Mouse (Mus musculus) myocyte (in vitro differentiated cells): ENCODE results near the gene Thbs2. TPM values are rescaled to one million over a fixed set of nuclear protein-coding genes. Genes with fewer than 3 reads are reported as not detected.
A peak's percentile ranks its signal among the peaks of the same experiment; 100 is the strongest.

Experiments
- H3K27me3 ChIP-seq: one replicate; pipeline ENCODE4 v1.6.1; 2011; ENCODE audit not compliant: control insufficient read depth, insufficient read depth, insufficient read length
- H3K36me3 ChIP-seq: one replicate; pipeline ENCODE4 v1.6.1; 2011; ENCODE audit not compliant: control insufficient read depth, insufficient read depth
- H3K4me2 ChIP-seq: one replicate; pipeline ENCODE4 v1.6.1; 2011; ENCODE audit warnings: low read depth, control low read depth
- H3K4me3 ChIP-seq: one replicate; pipeline ENCODE4 v1.5.1; 2011; ENCODE audit warnings: mild to moderate bottlenecking, control low read depth, moderate library complexity
- H3K79me2 ChIP-seq: one replicate; pipeline ENCODE4 v1.6.1; 2011; ENCODE audit not compliant: control insufficient read depth, insufficient read depth
- H3ac ChIP-seq: one replicate; pipeline ENCODE4 v1.6.1; 2011; ENCODE audit not compliant: control insufficient read depth, insufficient read length
- CEBPB ChIP-seq: IDR thresholded peaks from 2 replicates; pipeline ENCODE4 v1.6.1; 2011; ENCODE audit warnings: mild to moderate bottlenecking, moderate library complexity; ENCODE audit not compliant: poor library complexity, insufficient read depth, severe bottlenecking
- E2F4 ChIP-seq: IDR thresholded peaks from one replicate; pipeline ENCODE4 v1.6.1; 2011; ENCODE audit warnings: mild to moderate bottlenecking, control low read depth, moderate library complexity; ENCODE audit not compliant: insufficient read depth
- MAX ChIP-seq: IDR thresholded peaks from one replicate; pipeline ENCODE4 v1.6.1; 2011; ENCODE audit warnings: low read depth, mild to moderate bottlenecking, control low read depth
- MYOD1 ChIP-seq, 3 experiments: IDR thresholded peaks; one replicate each; pipeline ENCODE4 v1.6.1; 2011; ENCODE audit warnings: control low read depth in 2 of 3, low read depth in 2 of 3, mild to moderate bottlenecking in 2 of 3, moderate library complexity in 1 of 3; ENCODE audit not compliant: insufficient read length in 2 of 3, control insufficient read depth in 1 of 3
- MYOG ChIP-seq, 3 experiments: IDR thresholded peaks; one replicate each; pipeline ENCODE4 v1.6.1; 2011; ENCODE audit warnings: control low read depth in 2 of 3, low read depth in 2 of 3, mild to moderate bottlenecking in 2 of 3; ENCODE audit not compliant: insufficient read length in 2 of 3, control insufficient read depth in 1 of 3, insufficient read depth in 1 of 3
- POLR2A ChIP-seq: IDR thresholded peaks from one replicate; pipeline ENCODE4 v1.6.1; 2011; ENCODE audit warnings: low read depth, mild to moderate bottlenecking, control low read depth, moderate library complexity; ENCODE audit not compliant: insufficient read length
- POLR2AphosphoS2 ChIP-seq: IDR thresholded peaks from one replicate; pipeline ENCODE4 v1.6.1; 2011; ENCODE audit warnings: low read depth, control low read depth; ENCODE audit not compliant: insufficient read length
- REST ChIP-seq: IDR thresholded peaks from one replicate; pipeline ENCODE4 v1.6.1; 2011; ENCODE audit warnings: mild to moderate bottlenecking, control low read depth, moderate library complexity; ENCODE audit not compliant: insufficient read depth, insufficient read length
- SRF ChIP-seq: IDR thresholded peaks from one replicate; pipeline ENCODE4 v1.6.1; 2011; ENCODE audit warnings: low read depth; ENCODE audit not compliant: control insufficient read depth, insufficient read length
- TCF12 ChIP-seq: IDR thresholded peaks from one replicate; pipeline ENCODE4 v1.6.1; 2011; ENCODE audit warnings: mild to moderate bottlenecking, control low read depth; ENCODE audit not compliant: poor library complexity, insufficient read depth, severe bottlenecking
- TCF3 ChIP-seq: IDR thresholded peaks from one replicate; pipeline ENCODE4 v1.6.1; 2011; ENCODE audit warnings: low read depth, control low read depth; ENCODE audit not compliant: insufficient read length
- USF1 ChIP-seq: IDR thresholded peaks from one replicate; pipeline ENCODE4 v1.6.1; 2011; ENCODE audit warnings: low read depth, mild to moderate bottlenecking, control low read depth, moderate library complexity
- polyA plus RNA-seq: library from polyadenylated mRNA; unstranded; fragments of >200 nt; fragmentation: generic; extraction: Trizol; gene quantifications from one replicate; pipeline ENCODE4 v1.2.1, GENCODE M21; 2012; ENCODE audit warnings: missing spikeins

The Thbs2 gene
- polyA plus RNA-seq: 15.7 TPM

- Histone ChIP-seq H3K36me3 (no peaks in the 10 kb centered on the region), H3ac (no peak within 1 kb of the TSS), H3K27me3 (no peaks in the 10 kb centered on the region), H3K4me3 (peak within 1 kb of the TSS; percentile 20), H3K79me2 (peaks cover 3% of the 10 kb centered on the region), H3K4me2 (peak within 1 kb of the TSS; percentile 15)
- TF ChIP-seq POLR2AphosphoS2: peak; percentile 52
- no peak for TF ChIP-seq USF1
- TF ChIP-seq MAX: no peak
- no peak for TF ChIP-seq MYOG (IDR thresholded peaks at IDR 0.05; ENCODE audit: control insufficient read depth in 1 of 3, insufficient read depth in 1 of 3, insufficient read length in 2 of 3, low read depth in 2 of 3)
- peak in 1 of 3 experiments; percentile 2 for TF ChIP-seq MYOD1 (IDR thresholded peaks at IDR 0.05; ENCODE audit: control insufficient read depth in 1 of 3, insufficient read length in 2 of 3, low read depth in 2 of 3)
- no peak for TF ChIP-seq CEBPB
- TF ChIP-seq POLR2A: peak; percentile 56
Observed at GRCm38 (mm10) chr17:14693994-14694374, at the start of gene Thbs2. Gene Thbs2, minus strand, starts transcription at chr17:14694235.

DNA sequence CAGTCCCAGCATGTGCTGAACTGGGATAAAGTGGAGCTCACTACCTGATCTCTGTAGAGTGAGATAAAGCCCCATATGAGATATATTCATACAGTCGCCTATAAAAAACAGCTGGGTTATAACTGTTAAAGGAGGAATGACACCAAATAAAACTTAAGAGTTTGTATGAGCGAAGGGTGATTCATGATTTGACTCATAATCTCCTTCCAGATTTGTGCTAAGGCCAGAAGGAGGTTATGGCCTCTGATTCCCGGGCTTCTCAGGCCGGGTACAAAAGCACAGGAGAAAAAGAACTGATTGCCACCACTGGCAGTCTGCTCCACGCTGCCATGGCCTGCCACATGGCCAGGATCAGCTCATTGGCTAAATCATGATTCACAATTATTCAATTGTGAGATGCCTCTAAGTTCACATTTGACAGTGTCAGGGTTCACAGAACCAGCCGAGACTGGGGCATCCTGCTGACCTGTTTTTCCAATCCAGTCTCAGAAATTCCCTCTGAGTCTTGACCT is 41.5 kb upstream of the Thbs2 start:
- Histone ChIP-seq H3K4me2 (peak overlapping the region; percentile 39), H3K4me3 (no peak overlapping the region), H3K79me2 (no peaks in the 10 kb centered on the region), H3K27me3 (no peaks in the 10 kb centered on the region), H3K36me3 (no peaks in the 10 kb centered on the region), H3ac (no peak overlapping the region)
- no peak for TF ChIP-seq SRF
- TF ChIP-seq MYOG (IDR thresholded peaks at IDR 0.05; ENCODE audit: control insufficient read depth in 1 of 3, insufficient read depth in 1 of 3, insufficient read length in 2 of 3, low read depth in 2 of 3): no peak
- no peak for TF ChIP-seq CEBPB
- TF ChIP-seq REST: no peak
- TF ChIP-seq POLR2A: no peak
- TF ChIP-seq POLR2AphosphoS2: no peak
- no peak for TF ChIP-seq E2F4
- TF ChIP-seq TCF12: no peak
- no peak for TF ChIP-seq USF1
- TF ChIP-seq TCF3: no peak
- no peak for TF ChIP-seq MAX
- TF ChIP-seq MYOD1 (IDR thresholded peaks at IDR 0.05; ENCODE audit: control insufficient read depth in 1 of 3, insufficient read length in 2 of 3, low read depth in 2 of 3): no peak

DNA sequence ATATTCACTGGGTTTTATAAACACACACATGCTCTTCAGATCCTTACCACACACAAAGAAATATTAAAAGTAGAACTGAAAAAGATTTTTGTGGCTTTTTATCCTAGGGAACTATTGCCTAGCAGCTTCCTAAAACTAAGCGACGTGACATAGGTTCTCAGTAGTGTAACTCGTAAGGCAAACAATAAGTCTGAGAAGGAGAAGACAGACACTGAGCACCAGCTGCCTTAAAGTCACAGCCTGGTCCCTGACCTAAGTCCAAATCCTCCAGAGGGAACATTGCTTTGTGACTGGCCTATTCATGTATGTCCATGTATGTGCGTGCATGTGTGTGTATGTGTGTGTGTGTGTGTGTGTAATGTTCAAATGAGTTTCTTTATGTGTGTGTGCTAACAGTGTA is 40.3 kb upstream of the Thbs2 start:
- H3K4me3 ChIP-seq: no peak overlapping the region
- H3K79me2 ChIP-seq: no peaks in the 10 kb centered on the region
- peak overlapping the region; percentile 13 for H3K4me2 ChIP-seq
- no peaks in the 10 kb centered on the region for H3K36me3 ChIP-seq
- no peak overlapping the region for H3ac ChIP-seq
- no peak for TF ChIP-seq POLR2A
- no peak for TF ChIP-seq E2F4
- no peak for TF ChIP-seq TCF3
- no peak for TF ChIP-seq POLR2AphosphoS2
- no peaks in the 10 kb centered on the region for H3K27me3 ChIP-seq

DNA sequence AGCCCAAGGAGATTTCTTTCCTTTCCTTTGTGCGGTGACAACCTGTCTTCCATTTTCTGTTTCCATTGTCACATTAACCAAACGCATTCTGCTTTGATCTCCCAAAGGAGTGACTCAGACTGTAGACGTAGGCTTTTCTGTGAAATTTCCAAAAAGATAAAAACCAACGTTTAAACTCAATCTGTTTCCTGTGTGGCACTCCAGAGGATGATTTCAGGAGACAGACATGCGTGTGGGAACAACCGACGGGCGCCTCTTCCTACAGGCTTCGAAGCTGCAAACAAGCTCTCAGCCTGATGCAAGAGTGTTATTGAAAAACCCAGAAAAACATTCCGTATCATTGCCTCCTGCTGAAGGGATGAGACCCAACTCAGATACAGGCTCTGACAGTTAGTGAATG is 39.9 kb upstream of the Thbs2 start:
- Histone ChIP-seq H3ac (no peak overlapping the region), H3K4me2 (peak overlapping the region; percentile 13), H3K4me3 (no peak overlapping the region), H3K79me2 (no peaks in the 10 kb centered on the region), H3K36me3 (no peaks in the 10 kb centered on the region), H3K27me3 (no peaks in the 10 kb centered on the region)
- TF ChIP-seq MYOD1 (IDR thresholded peaks at IDR 0.05; ENCODE audit: control insufficient read depth in 1 of 3, insufficient read length in 2 of 3, low read depth in 2 of 3): no peak
- no peak for TF ChIP-seq TCF12
- TF ChIP-seq POLR2AphosphoS2: no peak
- TF ChIP-seq POLR2A: no peak
- no peak for TF ChIP-seq TCF3
- no peak; the same call in 1 of the 2 replicates for TF ChIP-seq CEBPB
- TF ChIP-seq MAX: no peak
- no peak for TF ChIP-seq MYOG (IDR thresholded peaks at IDR 0.05; ENCODE audit: control insufficient read depth in 1 of 3, insufficient read depth in 1 of 3, insufficient read length in 2 of 3, low read depth in 2 of 3)
- TF ChIP-seq REST: no peak
- TF ChIP-seq E2F4: no peak
- TF ChIP-seq USF1: no peak
- TF ChIP-seq SRF: no peak

GRCm38 (mm10) chr17:14733027-14733426 is 39.0 kb upstream of the Thbs2 start:
- TF ChIP-seq POLR2AphosphoS2 (no peak), MYOG (IDR thresholded peaks at IDR 0.05; ENCODE audit: control insufficient read depth in 1 of 3, insufficient read depth in 1 of 3, insufficient read length in 2 of 3, low read depth in 2 of 3) (no peak), REST (no peak), USF1 (no peak), SRF (no peak), E2F4 (no peak), MYOD1 (IDR thresholded peaks at IDR 0.05; ENCODE audit: control insufficient read depth in 1 of 3, insufficient read length in 2 of 3, low read depth in 2 of 3) (no peak)
- Histone ChIP-seq H3K4me2 (no peak overlapping the region), H3K79me2 (no peaks in the 10 kb centered on the region), H3K4me3 (no peak overlapping the region), H3ac (no peak overlapping the region), H3K36me3 (no peaks in the 10 kb centered on the region), H3K27me3 (no peaks in the 10 kb centered on the region)
